Mouse (Mus musculus) neutrophil, adult 59 days (primary cell): ENCODE data around the gene Lce3c. TPM values are rescaled to one million over a fixed set of nuclear protein-coding genes. Genes with fewer than 3 reads are reported as not detected.

Experiments
- total RNA-seq, 2 experiments: library from RNA; stranded (reverse); gene quantifications; 1 replicate in 1 of 2; 2 replicates in 1 of 2; pipeline ENCODE4 v1.2.4; 2023

Lce3c gene
- total RNA-seq: not detected

DNA sequence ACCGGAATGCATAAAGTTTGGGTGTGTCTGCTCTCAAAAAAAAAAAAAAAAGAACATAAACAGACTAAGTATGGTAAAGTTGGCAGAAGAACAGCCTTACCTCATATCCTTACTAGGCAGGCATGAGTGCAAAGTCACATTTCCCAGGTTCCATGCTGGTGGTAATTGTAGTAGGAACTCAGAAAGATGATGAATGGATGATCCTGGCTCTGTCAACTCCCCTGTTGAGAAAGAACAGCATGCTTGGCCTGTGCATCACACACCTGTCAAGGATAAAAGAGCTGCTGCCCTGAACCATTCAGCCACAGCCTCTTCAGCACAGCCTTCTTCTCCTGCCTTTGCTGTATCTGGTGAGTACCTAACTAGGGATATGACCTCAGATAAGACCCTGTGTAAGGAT, at the start of gene Lce3c:
TSS of gene Lce3c (plus strand) at position 301 of the 400 bp plus-strand sequence.

GRCm38 (mm10) chr3:92926130-92926529, 18.2 kb upstream of the Lce3c start, which contains the start of gene Lce3a:
Gene Lce3a, minus strand, starts transcription at chr3:92926230.

DNA sequence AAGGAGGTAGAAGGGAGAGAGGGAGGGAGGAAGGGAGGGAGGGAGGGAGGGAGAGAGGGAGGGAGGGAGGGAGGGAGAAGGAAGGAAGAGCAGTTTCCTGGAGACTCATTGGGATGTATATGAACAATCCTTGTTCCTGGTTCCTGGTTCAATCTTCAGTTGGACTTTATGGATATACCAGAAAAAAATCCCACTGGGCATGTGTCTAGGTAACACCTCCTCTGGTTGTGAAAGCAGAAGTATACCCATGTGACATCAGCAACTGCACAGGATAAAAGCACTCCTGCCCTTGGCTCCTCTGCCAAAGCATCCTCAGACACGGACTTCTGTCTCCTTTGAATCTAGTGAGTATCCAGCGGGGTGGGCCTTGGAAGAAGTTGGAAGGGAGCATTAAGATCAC, 11.6 kb upstream of the Lce3c start, which contains the start of gene Lce3b:
TSS of gene Lce3b (plus strand) at position 301 of the 400 bp plus-strand sequence.

DNA sequence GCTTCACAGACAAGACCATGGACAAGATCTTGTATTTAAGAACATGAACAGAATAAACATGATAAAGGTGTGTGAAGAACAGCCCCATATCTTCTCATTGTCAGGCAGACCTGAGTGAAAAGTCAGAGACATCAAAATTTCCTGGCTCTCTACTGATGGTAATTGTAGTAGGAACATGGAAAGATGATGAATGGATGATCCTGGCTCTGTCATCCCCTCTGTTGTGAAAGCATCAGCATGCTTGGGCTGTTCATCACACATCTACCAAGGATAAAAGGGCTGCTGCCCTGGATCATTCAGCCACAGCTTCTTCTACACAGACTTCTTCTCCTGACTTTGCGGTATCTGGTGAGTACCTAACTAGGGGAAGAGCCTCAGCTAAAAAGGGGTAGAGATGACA, 12.8 kb downstream of the Lce3c start, which contains the start of gene Lce3d:
TSS of gene Lce3d (plus strand) at position 301 of the 400 bp plus-strand sequence.

DNA sequence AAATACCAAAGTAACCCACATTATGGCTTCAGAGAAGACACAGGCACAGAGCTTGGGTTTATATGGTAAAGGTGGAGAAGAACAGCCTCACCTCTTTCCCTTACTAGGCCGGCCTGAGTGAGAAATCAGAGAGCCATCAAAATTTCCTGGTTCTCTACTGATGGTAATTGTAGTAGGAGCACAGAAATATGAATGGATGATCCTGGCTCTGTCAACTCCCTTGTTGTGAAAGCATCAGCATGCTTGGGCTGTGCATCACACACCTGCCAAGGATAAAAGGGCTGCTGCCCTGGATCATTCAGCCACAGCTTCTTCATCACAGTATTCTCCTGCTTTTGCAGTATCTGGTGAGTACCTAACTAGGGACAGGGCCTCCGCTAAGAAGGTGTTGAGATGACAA, 22.5 kb downstream of the Lce3c start, which contains the start of gene Lce3e:
TSS of gene Lce3e (plus strand) at position 301 of the 400 bp plus-strand sequence.

GRCm38 (mm10) chr3:92991926-92992325, 47.6 kb downstream of the Lce3c start, which contains the start of gene Lce3f:
Gene Lce3f, plus strand, starts transcription at chr3:92992226.

Other genes starting within 250 kb of the Lce3c start
- gene Lce1e, start 235.4 kb upstream of the Lce3c start, total RNA-seq: not detected
- not detected for gene Lce1f, start 224.1 kb upstream of the Lce3c start, total RNA-seq
- gene Gm38119, start 205.4 kb upstream of the Lce3c start, total RNA-seq: not detected
- gene Lce1g, start 192.1 kb upstream of the Lce3c start, total RNA-seq: not detected
- gene Lce1h, start 179.4 kb upstream of the Lce3c start, total RNA-seq: not detected
- gene Lce1i, start 165.6 kb upstream of the Lce3c start, total RNA-seq: not detected
- gene Lce1j, start 154.0 kb upstream of the Lce3c start, total RNA-seq: not detected
- not detected for gene Lce1k, start 136.6 kb upstream of the Lce3c start, total RNA-seq
- gene Kprp, start 117.2 kb upstream of the Lce3c start, total RNA-seq: not detected
- not detected for gene Lce1l, start 93.2 kb upstream of the Lce3c start, total RNA-seq
- gene 2310050C09Rik, start 74.3 kb upstream of the Lce3c start, total RNA-seq: not detected
- gene Lce3a, start 18.3 kb upstream of the Lce3c start, total RNA-seq: not detected
- not detected for gene Lce3b, start 11.5 kb upstream of the Lce3c start, total RNA-seq
- gene Lce3d, start 12.9 kb downstream of the Lce3c start, total RNA-seq: not detected
- gene Lce3e, start 22.6 kb downstream of the Lce3c start, total RNA-seq: not detected
- not detected for gene Lce3f, start 47.7 kb downstream of the Lce3c start, total RNA-seq
- not detected for gene Crct1, start 71.2 kb downstream of the Lce3c start, total RNA-seq
- not detected for gene Lce1m, start 74.6 kb downstream of the Lce3c start, total RNA-seq
- gene Gm4858, start 124.3 kb downstream of the Lce3c start, total RNA-seq: not detected
- gene Crnn, start 200.3 kb downstream of the Lce3c start, total RNA-seq: not detected